Comparison of ENCODE assay signal across 18 mouse cellular contexts in the genomic region with DNA sequence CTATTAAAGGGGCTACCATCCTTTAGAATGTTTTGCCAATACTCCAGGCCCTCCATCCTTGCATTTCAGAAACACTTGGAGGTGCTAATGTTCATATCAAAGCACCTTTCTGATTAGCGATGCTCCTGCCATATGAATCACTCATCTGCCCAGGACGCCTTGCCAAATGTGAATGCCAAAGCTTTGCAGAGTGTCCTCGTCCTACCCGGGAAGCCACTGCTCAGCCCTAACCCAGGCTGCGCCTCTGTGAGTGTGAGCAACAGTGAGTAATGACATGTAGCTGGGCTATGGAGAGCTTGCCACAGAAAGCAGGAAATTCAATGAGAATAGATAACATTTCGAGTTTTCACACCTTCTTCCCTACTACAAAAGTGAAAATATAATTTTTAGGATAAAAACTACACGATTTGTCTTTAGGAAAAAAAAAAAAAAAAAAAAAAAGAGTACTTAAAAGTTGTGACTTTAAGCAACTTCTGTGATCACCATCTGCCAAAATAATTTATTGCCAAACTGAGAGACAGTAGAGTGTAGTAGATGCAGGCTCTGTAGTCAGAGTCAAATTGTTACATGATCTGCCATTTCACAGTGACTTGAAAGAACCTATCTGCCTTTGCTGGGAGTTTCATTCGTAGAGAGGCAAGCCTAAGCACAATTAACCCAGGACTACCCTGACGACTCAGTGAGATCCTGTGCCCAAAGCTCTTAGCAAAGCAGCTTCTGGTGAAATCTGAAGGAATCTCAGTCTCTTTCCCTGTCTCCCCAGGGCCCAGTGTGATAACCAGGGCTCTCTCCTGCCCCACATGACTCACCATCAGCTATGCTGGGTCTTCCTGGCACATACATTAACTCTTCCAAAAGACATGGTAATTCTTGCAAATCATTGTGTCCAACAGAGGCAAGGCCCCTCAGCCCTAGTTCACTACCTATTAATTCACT. TPM values are rescaled to one million over a fixed set of nuclear protein-coding genes. Genes with fewer than 3 reads are reported as not detected.
A peak's percentile ranks its signal among the peaks of the same experiment; 100 is the strongest.
DNase-seq lines count a peak whose midpoint lies in the region; ATAC-seq and TF ChIP-seq lines count a peak whose summit lies in the region.
"Had no signal": no experiment of that assay in that cellular context is flagged by ENCODE, and none has a peak within 500 bp of the region (broad histone marks: within the 10 kb centered on the region; RNA-seq: fewer than 3 reads in every experiment).

No protein-coding gene starts in this region.

- no peak overlapping the region for H3K4me2 ChIP-seq in forebrain, embryonic 14.5 days (ENCODE audit: low read length)
- H3K4me2 ChIP-seq: embryonic facial prominence, embryonic 13.5 days; liver, embryonic 12.5 days; stomach, embryonic 15.5 days had no signal

- H3K27ac ChIP-seq in forebrain, embryonic 14.5 days (ENCODE audit: low read depth, low read length), result no peak overlapping the region
- no peak overlapping the region for H3K27ac ChIP-seq in forebrain, embryonic 10.5 days
- H3K27ac ChIP-seq in left cerebral cortex, adult 2 months, result no peak overlapping the region
- peak overlapping the region; percentile 91 for H3K27ac ChIP-seq in layer of hippocampus, adult 2 months
- H3K27ac ChIP-seq: embryonic facial prominence, embryonic 13.5 days; hindbrain, postnatal 0 days; liver, embryonic 12.5 days; macrophage; stomach, embryonic 15.5 days had no signal

- no peak overlapping the region for H3K4me3 ChIP-seq in forebrain, embryonic 14.5 days (ENCODE audit: low read depth, low read length)
- H3K4me3 ChIP-seq in forebrain, embryonic 10.5 days, result no peak overlapping the region
- no peak overlapping the region for H3K4me3 ChIP-seq in left cerebral cortex, adult 2 months
- peak overlapping the region; percentile 12; the same call in 1 of the 2 replicates for H3K4me3 ChIP-seq in layer of hippocampus, adult 2 months
- H3K4me3 ChIP-seq: embryonic facial prominence, embryonic 13.5 days; liver, embryonic 12.5 days; myocyte; stomach, embryonic 15.5 days had no signal

- no peak overlapping the region for H3K9ac ChIP-seq in forebrain, embryonic 14.5 days (ENCODE audit: low read length)
- H3K9ac ChIP-seq: embryonic facial prominence, embryonic 13.5 days; liver, embryonic 12.5 days; stomach, embryonic 15.5 days had no signal

- H3K9me3 ChIP-seq in forebrain, embryonic 14.5 days (replicated peaks; ENCODE audit: control insufficient read depth, low read length), result no peaks in the 10 kb centered on the region
- H3K9me3 ChIP-seq in forebrain, embryonic 10.5 days, result no peaks in the 10 kb centered on the region
- H3K9me3 ChIP-seq: embryonic facial prominence, embryonic 13.5 days; liver, embryonic 12.5 days; stomach, embryonic 15.5 days had no signal

- H3K4me1 ChIP-seq in forebrain, embryonic 14.5 days (ENCODE audit: control insufficient read depth, insufficient read depth, low read length), result no peaks in the 10 kb centered on the region
- no peaks in the 10 kb centered on the region for H3K4me1 ChIP-seq in forebrain, embryonic 10.5 days
- H3K4me1 ChIP-seq: embryonic facial prominence, embryonic 13.5 days; stomach, embryonic 15.5 days had no signal

- intact Hi-C loops in left cerebral cortex, postnatal 10 days (cut with DNase I), result no loop called here
- intact Hi-C loops in left cerebral cortex, adult 2 months (cut with DNase I), result no loop called here

- no peak for TF ChIP-seq CTCF in left cerebral cortex, adult 2 months (IDR thresholded peaks at IDR 0.05)
- TF ChIP-seq CTCF in layer of hippocampus, adult 2 months (conservative IDR thresholded peaks at IDR 0.05), result no peak

- no peaks in the 10 kb centered on the region for H3K36me3 ChIP-seq in forebrain, embryonic 14.5 days (ENCODE audit: control insufficient read depth, insufficient read depth, low read length)
- no peaks in the 10 kb centered on the region for H3K36me3 ChIP-seq in forebrain, embryonic 10.5 days (replicated peaks)
- H3K36me3 ChIP-seq: embryonic facial prominence, embryonic 13.5 days; liver, embryonic 12.5 days; stomach, embryonic 15.5 days had no signal

- DNase-seq in forebrain, embryonic 14.5 days (ENCODE audit: low spot score), result peak; percentile 60
- DNase-seq in forebrain, embryonic 10.5 days (ENCODE audit: extremely low spot score, low spot score), result no peak
- peak; percentile 27 to 28 for DNase-seq in left cerebral cortex, postnatal 10 days (ENCODE audit: extremely low spot score in 1 of 2, low spot score in 2 of 2)
- no peak for DNase-seq in left cerebral cortex, adult 2 months (ENCODE audit: extremely low spot score in 1 of 2, low spot score in 2 of 2)
- peak; percentile 68 to 70 for DNase-seq in layer of hippocampus, adult 2 months (ENCODE audit: low spot score in 2 of 2)
- peak; percentile 14 for DNase-seq in right cerebral cortex, postnatal 4 days
- DNase-seq in thymus, postnatal 10 days (ENCODE audit: low spot score in 2 of 2), result no peak
- DNase-seq in lung, postnatal 36 days, result no peak
- DNase-seq: gastrocnemius, postnatal 36 days; kidney, postnatal 14 days; retina, postnatal 1 day had no signal

- H3K27me3 ChIP-seq in forebrain, embryonic 14.5 days (replicated peaks; ENCODE audit: control insufficient read depth, insufficient read depth, low read length), result no peaks in the 10 kb centered on the region
- no peaks in the 10 kb centered on the region for H3K27me3 ChIP-seq in forebrain, embryonic 10.5 days (ENCODE audit: poor library complexity, severe bottlenecking)
- H3K27me3 ChIP-seq: embryonic facial prominence, embryonic 13.5 days; liver, embryonic 12.5 days; stomach, embryonic 15.5 days had no signal

- WGBS in forebrain, embryonic 14.5 days, result 73% methylated on average over 9 of the region's 9 CpGs
- 85% methylated on average over 9 of the region's 9 CpGs for WGBS in forebrain, embryonic 10.5 days

- ATAC-seq in forebrain, embryonic 14.5 days, result peak; percentile 73; the same call in 1 of the 2 replicates
- ATAC-seq: CD4-positive, CD25-positive, alpha-beta regulatory T cell, adult 4 months; hindbrain, postnatal 0 days; liver, embryonic 12.5 days had no signal

RNA-seq across cellular contexts. Expression of a gene that starts 50.6 kb away (rescaled TPM):
- polyA plus RNA-seq in forebrain, embryonic 14.5 days (2014; fragmentation: Nextera tagmentation; extraction: Ambion mirVana), result 4.9 and 5.0 TPM in 2 replicates
- 4.7 and 5.0 TPM in 2 replicates for polyA plus RNA-seq in forebrain, embryonic 10.5 days (2016; fragmentation: Nextera tagmentation; extraction: Ambion mirVana)
- total RNA-seq in left cerebral cortex, postnatal 10 days (2021), result 1 to 10 TPM; 7.6 to 9.0 TPM
- total RNA-seq in left cerebral cortex, adult 2 months (2021), result 1 to 10 TPM; 7.0 to 8.0 TPM
- 10 to 100 TPM; 14.5 to 15.4 TPM for total RNA-seq in layer of hippocampus, adult 2 months (2021)
- polyA plus RNA-seq: CD4-positive, CD25-positive, alpha-beta regulatory T cell, adult 4 months; macrophage had no signal

Comparison
In these comparisons a context has a peak if more than half of its experiments do, and no peak if none do; other contexts are left out.
1. DNase-seq: peak in forebrain, embryonic 14.5 days (single experiment), left cerebral cortex, postnatal 10 days (2 of 2), layer of hippocampus, adult 2 months (2 of 2) and right cerebral cortex, postnatal 4 days (single experiment); none in forebrain, embryonic 10.5 days (single experiment), left cerebral cortex, adult 2 months (0 of 2), thymus, postnatal 10 days (0 of 2) and lung, postnatal 36 days (single experiment).